Mouse (Mus musculus) kidney, postnatal 25 days (tissue): ENCODE results near the gene Fbxo41.

Experiments used
- DNase-seq, 2 experiments: peaks; one replicate each; pipeline ENCODE4 v3.0.0; 2021; ENCODE audit warnings: mixed read lengths in 2 of 2

Gene Fbxo41

GRCm38 (mm10) chr6:85444266-85444965, 58.4 kb downstream of the Fbxo41 start:
- no peak for DNase-seq

GRCm38 (mm10) chr6:85443488-85444233, 59.1 kb downstream of the Fbxo41 start:
- DNase-seq, result no peak

- no peak for DNase-seq
Measured at GRCm38 (mm10) chr6:85441142-85441541, 61.7 kb downstream of the Fbxo41 start.

- DNase-seq, result no peak
Measured at GRCm38 (mm10) chr6:85436631-85437030, 66.2 kb downstream of the Fbxo41 start.

GRCm38 (mm10) chr6:85436204-85436603, 66.6 kb downstream of the Fbxo41 start:
- DNase-seq, result no peak

GRCm38 (mm10) chr6:85433865-85434264, 68.9 kb downstream of the Fbxo41 start:
- no peak for DNase-seq

GRCm38 (mm10) chr6:85431842-85432431, 70.9 kb downstream of the Fbxo41 start, which contains the start of gene Smyd5:
Smyd5 (plus strand) TSS chr6:85431989.
- peak; percentile 92 to 94 for DNase-seq

- no peak for DNase-seq
Measured at GRCm38 (mm10) chr6:85431274-85431841, 71.4 kb downstream of the Fbxo41 start.

- DNase-seq, result no peak
Measured at GRCm38 (mm10) chr6:85423836-85424379, 78.9 kb downstream of the Fbxo41 start, which contains the start of gene Noto. Noto (plus strand) TSS chr6:85423886.
